Mouse (Mus musculus) erythroblast, embryonic 14.5 days (primary cell): Measurements from ENCODE around the gene Vars.

Experiments used
- GATA1 ChIP-seq: IDR thresholded peaks from 2 replicates; pipeline ENCODE4 v1.6.1; 2012; ENCODE audit warnings: low read length, inconsistent platforms, mixed read lengths
- TAL1 ChIP-seq: IDR thresholded peaks from 3 replicates; pipeline ENCODE4 v1.6.1; 2012; ENCODE audit warnings: low read length, inconsistent platforms, mixed read lengths

DNA sequence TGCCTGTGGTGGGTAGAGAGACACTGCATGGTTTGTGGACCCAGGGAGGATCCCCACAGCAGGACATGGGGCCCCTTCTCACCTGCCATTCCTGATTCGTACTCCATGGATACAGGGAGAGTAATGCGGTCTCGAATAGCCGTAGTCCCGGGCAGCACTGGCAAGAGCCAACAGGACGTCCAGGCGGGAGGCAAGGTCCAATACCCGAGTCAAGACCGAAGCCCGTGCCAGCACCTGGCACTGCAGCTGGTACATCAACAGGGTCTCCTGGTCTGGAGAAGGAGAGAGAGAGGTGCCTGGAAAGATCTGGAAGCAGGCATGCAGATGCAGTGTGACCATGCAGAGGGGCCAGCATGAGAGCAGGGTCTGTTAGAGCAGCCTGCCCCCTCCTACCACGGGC is 30.5 kb downstream of the Vars start:
- TF ChIP-seq TAL1 (no peak), GATA1 (no peak)
